Mouse (Mus musculus): ENCODE measurements around the gene Gm15517. TPM values are rescaled to one million over a fixed set of nuclear protein-coding genes. Genes with fewer than 3 reads are reported as not detected.
A peak's percentile ranks its signal among the peaks of the same experiment; 100 is the strongest.

Gm15517 gene
- polyA plus RNA-seq, 1 experiment from 2014 or later: not detected

GRCm38 (mm10) chr7:44310878-44311712 lies 49.8 kb downstream of the Gm15517 start:
- H3K9ac ChIP-seq (replicated peaks): peak overlapping the region; percentile 64
- no peaks in the 10 kb centered on the region for H3K9me3 ChIP-seq
- peaks cover 68% of the 10 kb centered on the region for H3K27me3 ChIP-seq
- H3K27ac ChIP-seq: no peak overlapping the region
- ATAC-seq (ENCODE audit: insufficient number of reproducible peaks, insufficient read depth, low FRiP score, low TSS enrichment, low read depth): no peak
- under 1% methylated on average over 38 of the region's 38 CpGs for WGBS
- H3K4me2 ChIP-seq: peak overlapping the region; percentile 98
- H3K4me3 ChIP-seq (replicated peaks): peak overlapping the region; percentile 54
- H3K36me3 ChIP-seq: no peaks in the 10 kb centered on the region
- H3K4me1 ChIP-seq (replicated peaks): peaks cover 43% of the 10 kb centered on the region

Other genes starting within 250 kb of the Gm15517 start
- gene Klk1b26, start 249.3 kb upstream of the Gm15517 start, polyA plus RNA-seq (2016; fragmentation: Nextera tagmentation; extraction: Ambion mirVana): not detected in 2 replicates
- gene Klk1b27, start 209.2 kb upstream of the Gm15517 start, polyA plus RNA-seq (2016; fragmentation: Nextera tagmentation; extraction: Ambion mirVana): not detected in 2 replicates
- not detected in 2 replicates for gene Klk1b21, start 159.1 kb upstream of the Gm15517 start, polyA plus RNA-seq (2016; fragmentation: Nextera tagmentation; extraction: Ambion mirVana)
- not detected in 2 replicates for gene Klk1b22, start 148.8 kb upstream of the Gm15517 start, polyA plus RNA-seq (2016; fragmentation: Nextera tagmentation; extraction: Ambion mirVana)
- gene Klk1b16, start 124.7 kb upstream of the Gm15517 start, polyA plus RNA-seq (2016; fragmentation: Nextera tagmentation; extraction: Ambion mirVana): not detected in 2 replicates
- gene Klk1b24, start 73.2 kb upstream of the Gm15517 start, polyA plus RNA-seq (2016; fragmentation: Nextera tagmentation; extraction: Ambion mirVana): not detected in 2 replicates
- not detected in 2 replicates for gene Klk1b3, start 63.3 kb upstream of the Gm15517 start, polyA plus RNA-seq (2016; fragmentation: Nextera tagmentation; extraction: Ambion mirVana)
- gene Klk1b4, start 54.0 kb upstream of the Gm15517 start, polyA plus RNA-seq (2016; fragmentation: Nextera tagmentation; extraction: Ambion mirVana): not detected in 2 replicates
- not detected in 2 replicates for gene Klk1b5, start 45.5 kb upstream of the Gm15517 start, polyA plus RNA-seq (2016; fragmentation: Nextera tagmentation; extraction: Ambion mirVana)
- gene Klk1, start 36.1 kb upstream of the Gm15517 start, polyA plus RNA-seq (2016; fragmentation: Nextera tagmentation; extraction: Ambion mirVana): not detected in 2 replicates
- gene Gm36864, start 25.3 kb upstream of the Gm15517 start, polyA plus RNA-seq (2016; fragmentation: Nextera tagmentation; extraction: Ambion mirVana): 0.14 TPM in 1 of 2 replicates, not detected in the other
- 0.76 and 0.87 TPM in 2 replicates for gene 1700028J19Rik, start 14.8 kb upstream of the Gm15517 start, polyA plus RNA-seq (2016; fragmentation: Nextera tagmentation; extraction: Ambion mirVana)
- gene 2410002F23Rik, start 14.7 kb upstream of the Gm15517 start, polyA plus RNA-seq (2016; fragmentation: Nextera tagmentation; extraction: Ambion mirVana): 209 and 214 TPM in 2 replicates
- 0.28 TPM in 1 of 2 replicates, not detected in the other for gene Acp4, start 4.1 kb upstream of the Gm15517 start, polyA plus RNA-seq (2016; fragmentation: Nextera tagmentation; extraction: Ambion mirVana)
- 2.0 and 2.2 TPM in 2 replicates for gene Clec11a, start 45.5 kb downstream of the Gm15517 start, polyA plus RNA-seq (2016; fragmentation: Nextera tagmentation; extraction: Ambion mirVana)
- 1.2 and 1.3 TPM in 2 replicates for gene Shank1, start 48.8 kb downstream of the Gm15517 start, polyA plus RNA-seq (2016; fragmentation: Nextera tagmentation; extraction: Ambion mirVana)
- gene Syt3, start 122.7 kb downstream of the Gm15517 start, polyA plus RNA-seq (2016; fragmentation: Nextera tagmentation; extraction: Ambion mirVana): 3.0 and 3.3 TPM in 2 replicates
- gene 1700008O03Rik, start 124.4 kb downstream of the Gm15517 start, polyA plus RNA-seq (2016; fragmentation: Nextera tagmentation; extraction: Ambion mirVana): 0.56 and 0.64 TPM in 2 replicates
- gene Lrrc4b, start 167.6 kb downstream of the Gm15517 start, polyA plus RNA-seq (2016; fragmentation: Nextera tagmentation; extraction: Ambion mirVana): 0.86 and 0.98 TPM in 2 replicates
- 0.56 TPM in 1 of 2 replicates, not detected in the other for gene Aspdh, start 203.9 kb downstream of the Gm15517 start, polyA plus RNA-seq (2016; fragmentation: Nextera tagmentation; extraction: Ambion mirVana)
- gene Josd2, start 206.5 kb downstream of the Gm15517 start, polyA plus RNA-seq (2016; fragmentation: Nextera tagmentation; extraction: Ambion mirVana): 72.9 and 76.5 TPM in 2 replicates
- gene Emc10, start 235.1 kb downstream of the Gm15517 start, polyA plus RNA-seq (2016; fragmentation: Nextera tagmentation; extraction: Ambion mirVana): 93.6 and 111 TPM in 2 replicates
- gene Fam71e1, start 235.1 kb downstream of the Gm15517 start, polyA plus RNA-seq (2016; fragmentation: Nextera tagmentation; extraction: Ambion mirVana): 19.0 and 27.5 TPM in 2 replicates

All from limb, embryonic 12.5 days (tissue).